Mouse (Mus musculus) limb, embryonic 14.5 days (tissue): ENCODE measurements around the gene Ripk3. TPM values are rescaled to one million over a fixed set of nuclear protein-coding genes. Genes with fewer than 3 reads are reported as not detected.
A peak's percentile ranks its signal among the peaks of the same experiment; 100 is the strongest.

ENCODE experiments used
- ATAC-seq: fragments of 200-750 bp; cut with Nextera tagmentation; 2 replicates; pipeline ENCODE4 v1.8.0; 2017; ENCODE audit warnings: low read depth, moderate number of reproducible peaks, moderate TSS enrichment; ENCODE audit not compliant: low FRiP score
- DNase-seq: peaks from one replicate; pipeline ENCODE4 v3.0.0-alpha.2; 2015; ENCODE audit warnings: low spot score
- H3K27ac ChIP-seq: fragments of 300-500 bp; sonication (generic); replicated peaks from 2 replicates; pipeline ENCODE4 v1.5.1; 2014; ENCODE audit warnings: low read depth, mild to moderate bottlenecking, low read length, moderate library complexity, mixed read lengths
- H3K27me3 ChIP-seq: fragments of 300-500 bp; sonication (generic); 2 replicates; pipeline ENCODE4 v1.6.1; 2014; ENCODE audit warnings: low read length, mixed read lengths; ENCODE audit not compliant: control insufficient read depth, insufficient read depth
- H3K36me3 ChIP-seq: fragments of 300-500 bp; sonication (generic); 2 replicates; pipeline ENCODE4 v1.6.1; 2014; ENCODE audit warnings: mild to moderate bottlenecking, low read length, moderate library complexity, mixed read lengths; ENCODE audit not compliant: control insufficient read depth, insufficient read depth
- H3K4me1 ChIP-seq: fragments of 300-500 bp; sonication (generic); 2 replicates; pipeline ENCODE4 v1.6.1; 2014; ENCODE audit warnings: antibody characterized with exemption, low read length, mixed read lengths; ENCODE audit not compliant: control insufficient read depth, insufficient read depth
- H3K4me2 ChIP-seq: fragments of 300-500 bp; sonication (generic); replicated peaks from 2 replicates; pipeline ENCODE4 v1.6.1; 2014; ENCODE audit warnings: low read depth, mild to moderate bottlenecking, low read length, moderate library complexity; ENCODE audit not compliant: severe bottlenecking
- H3K4me3 ChIP-seq: fragments of 300-500 bp; sonication (generic); replicated peaks from 2 replicates; pipeline ENCODE4 v1.5.1; 2014; ENCODE audit warnings: low read length
- H3K9ac ChIP-seq: fragments of 300-500 bp; sonication (generic); 2 replicates; pipeline ENCODE4 v1.6.1; 2014; ENCODE audit warnings: mild to moderate bottlenecking, low read depth, low read length, moderate library complexity; ENCODE audit not compliant: severe bottlenecking
- H3K9me3 ChIP-seq: fragments of 300-500 bp; sonication (generic); 2 replicates; pipeline ENCODE4 v1.6.1; 2016; ENCODE audit warnings: low read length; ENCODE audit not compliant: control insufficient read depth
- POLR2A ChIP-seq: fragments of 200-500 bp; IDR thresholded peaks from 2 replicates; pipeline ENCODE4 v1.8.0; 2012; ENCODE audit warnings: inconsistent platforms, mild to moderate bottlenecking, moderate library complexity, borderline replicate concordance; ENCODE audit not compliant: insufficient read depth, insufficient read length; ENCODE audit errors: extremely low read depth
- WGBS: fragments of 180-500 bp; shearing (Covaris S2); extraction: QIAGEN DNeasy Blood & Tissue Kit; methylation state at CpG from one replicate; pipeline ENCODE4 v1.1.7; 2014; 5-methylcytosine and 5-hydroxymethylcytosine counted together
- polyA plus RNA-seq, 2 experiments: library from polyadenylated mRNA; depleted of rRNA in 1 of 2; stranded (reverse) in 1 of 2; unstranded in 1 of 2; fragments of >200 nt; fragmentation: Nextera tagmentation in 1 of 2; extraction: Ambion mirVana in 1 of 2; gene quantifications; 2 replicates each; pipeline versions ENCODE4 v1.2.1 to v1.2.3; 2012 to 2014

The Ripk3 gene
- polyA plus RNA-seq (2012; rRNA removed): 35.9 and 41.4 TPM in 2 replicates
- polyA plus RNA-seq (2014; fragmentation: Nextera tagmentation; extraction: Ambion mirVana): 30.5 and 37.6 TPM in 2 replicates

DNA sequence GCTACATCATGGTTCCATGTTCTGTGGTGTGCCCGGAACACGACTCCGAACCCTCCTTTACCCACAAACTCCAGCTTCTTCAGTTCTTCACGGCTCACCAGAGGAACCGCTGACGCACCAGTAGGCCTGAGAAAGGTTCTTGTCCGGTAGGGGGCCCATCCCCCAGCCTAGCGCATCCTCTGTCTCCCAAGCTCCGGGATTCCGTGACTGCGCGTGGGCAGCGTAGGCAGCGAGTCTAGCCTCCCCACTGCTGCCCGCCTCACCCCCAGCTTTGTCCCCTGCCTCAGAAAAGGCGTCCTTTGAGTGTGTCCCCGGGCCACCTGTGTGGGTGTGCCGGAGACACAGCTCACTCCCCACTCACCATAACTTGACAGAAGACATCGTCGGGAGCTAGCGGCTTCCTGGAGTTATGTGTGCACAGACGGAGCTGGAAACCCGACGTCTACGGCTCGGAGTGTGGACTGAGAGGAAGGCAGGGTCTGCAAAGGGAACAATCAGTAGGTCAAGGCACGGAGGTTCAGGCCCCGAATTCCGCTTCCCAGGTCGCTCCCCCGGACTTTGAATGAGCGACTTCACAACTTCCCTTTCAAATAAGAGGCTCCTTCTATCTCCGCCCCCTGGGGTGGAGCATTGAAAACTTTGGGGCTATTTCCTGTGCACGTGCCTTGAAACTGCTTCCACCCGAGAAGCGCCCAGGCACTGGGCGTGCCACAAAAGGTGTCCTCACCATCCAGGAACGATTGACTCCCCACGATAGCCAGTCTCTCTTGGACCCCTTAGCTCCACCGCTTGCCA lies at the start of gene Ripk3:
Gene Ripk3 (minus strand): TSS at position 610 of the 795 bp plus-strand sequence.
- Histone ChIP-seq H3K9me3 (no peaks in the 10 kb centered on the region), H3K9ac (peak within 1 kb of the TSS; percentile 29), H3K4me3 (peak within 1 kb of the TSS; percentile 35), H3K4me2 (peak within 1 kb of the TSS; percentile 73), H3K4me1 (peaks cover 4% of the 10 kb centered on the region; the same call in 1 of the 2 replicates), H3K27ac (no peak within 1 kb of the TSS), H3K36me3 (0 out of 2 replicates have a peak, but pooled peaks cover 4% of the 10 kb centered on the region), H3K27me3 (peaks cover 15% of the 10 kb centered on the region; the same call in 1 of the 2 replicates)
- ATAC-seq (peak; percentile 63; the same call in 1 of the 2 replicates), DNase-seq (no peak)
- no peak for TF ChIP-seq POLR2A
- WGBS: 4% methylated on average over 40 of the region's 40 CpGs

DNA sequence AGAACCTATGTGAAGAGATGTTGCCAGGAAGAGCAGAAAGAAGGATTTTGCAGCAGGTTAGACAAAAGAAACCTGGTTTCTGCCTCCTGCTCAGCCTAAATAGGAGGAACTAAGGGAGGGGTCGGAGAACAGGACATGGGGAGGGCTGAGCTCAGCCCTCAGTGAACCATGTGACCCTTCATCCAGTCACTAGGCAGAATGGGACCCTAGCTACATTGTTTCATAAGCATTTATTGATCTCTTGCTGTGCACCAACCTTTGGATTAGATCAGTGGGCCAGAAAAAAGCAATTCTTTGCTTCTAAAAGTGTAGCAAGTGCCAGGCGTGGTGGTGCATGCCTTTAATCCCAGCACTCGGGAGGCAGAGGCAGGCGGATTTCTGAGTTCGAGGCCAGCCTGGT lies 49.6 kb upstream of the Ripk3 start:
- Histone ChIP-seq H3K4me2 (no peak overlapping the region), H3K36me3 (peaks cover 12% of the 10 kb centered on the region; the same call in 1 of the 2 replicates), H3K9ac (no peak overlapping the region), H3K9me3 (no peaks in the 10 kb centered on the region), H3K27me3 (no peaks in the 10 kb centered on the region), H3K4me3 (no peak overlapping the region), H3K27ac (no peak overlapping the region), H3K4me1 (peaks cover 11% of the 10 kb centered on the region)
- WGBS: 80% methylated on average over 5 of the region's 5 CpGs
- DNase-seq (no peak), ATAC-seq (no peak)
- no peak for TF ChIP-seq POLR2A

- Histone ChIP-seq H3K36me3 (peaks cover 45% of the 10 kb centered on the region), H3K9me3 (no peaks in the 10 kb centered on the region), H3K4me2 (no peak overlapping the region), H3K4me3 (no peak overlapping the region), H3K27me3 (no peaks in the 10 kb centered on the region), H3K27ac (no peak overlapping the region), H3K9ac (no peak overlapping the region), H3K4me1 (peaks cover 11% of the 10 kb centered on the region)
- WGBS: 82% methylated on average over 5 of the region's 5 CpGs
- DNase-seq (no peak), ATAC-seq (no peak)
- TF ChIP-seq POLR2A: no peak
Observed at GRCm38 (mm10) chr14:55834808-55835533, 46.3 kb upstream of the Ripk3 start.

- H3K4me3 ChIP-seq: no peak overlapping the region
- no peak overlapping the region for H3K27ac ChIP-seq
- H3K27me3 ChIP-seq: no peaks in the 10 kb centered on the region
- H3K9ac ChIP-seq: no peak overlapping the region
- 82% methylated on average over 4 of the region's 4 CpGs for WGBS
- H3K36me3 ChIP-seq: peaks cover 64% of the 10 kb centered on the region
- peaks cover 17% of the 10 kb centered on the region for H3K4me1 ChIP-seq
- H3K9me3 ChIP-seq: no peaks in the 10 kb centered on the region
- no peak for TF ChIP-seq POLR2A
- ATAC-seq: no peak
- no peak overlapping the region for H3K4me2 ChIP-seq
- DNase-seq: no peak
Observed at GRCm38 (mm10) chr14:55833126-55833525, 44.5 kb upstream of the Ripk3 start.

DNA sequence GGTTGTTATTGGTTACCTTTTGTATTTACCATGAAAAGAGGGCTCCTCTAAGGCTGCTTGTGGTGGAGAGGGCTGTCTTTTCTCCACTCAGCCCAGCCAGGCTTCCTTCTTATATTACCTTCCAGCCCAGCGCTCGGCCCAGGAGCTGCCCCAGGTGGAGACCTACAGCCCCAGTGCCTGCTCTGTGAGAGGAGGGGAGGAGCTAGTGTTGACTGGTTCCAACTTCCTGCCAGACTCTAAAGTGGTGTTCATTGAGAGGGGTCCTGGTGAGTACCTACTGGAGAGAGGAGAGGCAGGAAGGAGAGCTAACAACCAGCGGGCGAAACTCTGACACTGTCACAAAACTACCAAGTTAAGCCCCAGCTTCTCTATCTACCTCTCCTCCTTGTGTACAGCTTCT lies 41.7 kb upstream of the Ripk3 start:
- no peak for ATAC-seq
- H3K9ac ChIP-seq: no peak overlapping the region
- H3K9me3 ChIP-seq: no peaks in the 10 kb centered on the region
- H3K27me3 ChIP-seq: no peaks in the 10 kb centered on the region
- 73% methylated on average over 4 of the region's 4 CpGs for WGBS
- H3K36me3 ChIP-seq: peaks cover 84% of the 10 kb centered on the region
- peaks cover 25% of the 10 kb centered on the region for H3K4me1 ChIP-seq
- no peak overlapping the region for H3K27ac ChIP-seq
- H3K4me3 ChIP-seq: no peak overlapping the region
- DNase-seq: no peak
- TF ChIP-seq POLR2A: no peak
- H3K4me2 ChIP-seq: no peak overlapping the region
